ENCODE assay signal across 22 mouse cellular contexts in the genomic region with DNA sequence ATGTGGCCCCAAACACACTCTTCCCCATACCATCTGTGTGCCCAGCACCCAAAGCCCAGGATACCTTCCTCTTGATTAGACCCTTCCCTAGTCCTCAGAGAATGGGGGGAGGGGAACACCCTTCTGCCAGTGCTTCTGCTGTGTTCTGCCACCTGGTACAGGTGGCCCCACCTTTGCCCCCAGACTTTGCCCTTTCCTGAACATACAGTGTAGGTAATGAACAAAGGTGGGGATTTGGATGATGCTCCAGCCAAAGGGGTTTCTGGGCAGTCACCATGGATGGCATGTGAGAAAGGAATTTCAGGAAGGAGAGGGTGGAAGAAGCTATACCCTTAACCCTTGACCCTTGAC. TPM values are rescaled to one million over a fixed set of nuclear protein-coding genes. Genes with fewer than 3 reads are reported as not detected.
"Had no signal": no experiment of that assay in that cellular context is flagged by ENCODE, and none has a peak within 500 bp of the region (broad histone marks: within the 10 kb centered on the region; RNA-seq: fewer than 3 reads in every experiment).

No protein-coding gene starts in this region.

- H3K27ac ChIP-seq: kidney, embryonic 15.5 days; limb, embryonic 10.5 days; limb, embryonic 13.5 days; liver, embryonic 12.5 days; liver, embryonic 15.5 days; midbrain, embryonic 10.5 days; midbrain, embryonic 13.5 days; neural tube, embryonic 13.5 days had no signal

- H3K9ac ChIP-seq: kidney, embryonic 15.5 days; limb, embryonic 13.5 days; liver, embryonic 12.5 days; liver, embryonic 15.5 days; midbrain, embryonic 13.5 days; neural tube, embryonic 13.5 days had no signal

- ATAC-seq: liver, embryonic 12.5 days; lung, postnatal 0 days; midbrain, embryonic 13.5 days; midbrain, embryonic 16.5 days had no signal

- H3K9me3 ChIP-seq: kidney, embryonic 15.5 days; limb, embryonic 10.5 days; liver, embryonic 12.5 days; liver, embryonic 15.5 days; midbrain, embryonic 10.5 days; neural tube, embryonic 13.5 days had no signal

- H3K4me3 ChIP-seq: kidney, embryonic 15.5 days; limb, embryonic 10.5 days; limb, embryonic 13.5 days; liver, embryonic 12.5 days; liver, embryonic 15.5 days; megakaryocyte, embryonic 14.5 days; midbrain, embryonic 10.5 days; midbrain, embryonic 13.5 days; myocyte; neural tube, embryonic 13.5 days had no signal

- H3K4me2 ChIP-seq: kidney, embryonic 15.5 days; limb, embryonic 13.5 days; liver, embryonic 12.5 days; liver, embryonic 15.5 days; midbrain, embryonic 13.5 days; neural tube, embryonic 13.5 days had no signal

- H3K36me3 ChIP-seq: kidney, embryonic 15.5 days; limb, embryonic 10.5 days; limb, embryonic 13.5 days; liver, embryonic 12.5 days; liver, embryonic 15.5 days; midbrain, embryonic 10.5 days; midbrain, embryonic 13.5 days; neural tube, embryonic 13.5 days had no signal

- H3K27me3 ChIP-seq: midbrain, embryonic 13.5 days; neural tube, embryonic 13.5 days had no signal

- DNase-seq: kidney, adult 11 months; kidney, adult 8-10 months; kidney, postnatal 14 days; kidney, postnatal 4 days; layer of hippocampus, postnatal 36 days; liver; lung, adult 2 months; thymus, adult 18-20 months; thymus, postnatal 36 days had no signal

RNA-seq across cellular contexts. Expression of gene Nptx1, which starts 26.9 kb away (rescaled TPM):
- total RNA-seq: neutrophil, adult 5-6 weeks had no signal
- polyA plus RNA-seq: liver, embryonic 15.5 days had no signal
